Mouse (Mus musculus) ovary, adult 18-20 months (tissue): ENCODE results near the gene Tas2r119.

Source experiments
- DNase-seq: peaks from one replicate; pipeline ENCODE4 v3.0.0; 2022; ENCODE audit warnings: low spot score, mixed read lengths

Tas2r119 gene

GRCm38 (mm10) chr15:32225394-32225793 is 48.3 kb downstream of the Tas2r119 start:
- no peak for DNase-seq

GRCm38 (mm10) chr15:32226381-32226780 is 49.3 kb downstream of the Tas2r119 start:
- DNase-seq, result no peak

- peak; percentile 58 for DNase-seq
These were observed 49.9 kb downstream of the Tas2r119 start for GRCm38 (mm10) chr15:32226888-32227395.
